Mouse (Mus musculus) MN1 (cell line): ENCODE data around the gene Rims3.

Experiments
- DNase-seq: peaks from one replicate; pipeline ENCODE4 v3.0.0-alpha.2; 2016; ENCODE audit warnings: low spot score

Gene Rims3

GRCm38 (mm10) chr4:120854588-120855319, at the start of gene Rims3:
Gene Rims3 (plus strand): TSS chr4:120854816.
- DNase-seq, result peak; percentile 52

DNA sequence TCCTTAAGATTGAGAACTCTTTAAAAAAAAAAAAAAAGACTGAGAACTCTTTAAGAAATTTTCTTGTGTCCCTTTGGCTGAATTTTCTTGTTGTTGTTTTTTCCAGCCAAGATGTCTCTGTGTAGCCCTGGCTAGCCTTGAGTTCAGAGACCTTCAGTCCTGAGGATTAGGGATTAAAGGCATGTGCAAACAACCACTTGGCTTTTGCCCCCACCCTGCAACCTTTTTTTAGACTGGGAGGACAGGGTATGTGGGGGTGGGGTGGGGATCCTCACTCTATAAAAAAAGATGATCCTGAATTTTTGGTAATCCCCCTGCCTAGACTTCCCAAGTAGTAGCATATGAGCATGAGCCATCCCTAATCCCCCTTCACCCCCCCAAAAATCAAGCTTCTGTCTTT, 48.8 kb upstream of the Rims3 start:
- no peak for DNase-seq

DNA sequence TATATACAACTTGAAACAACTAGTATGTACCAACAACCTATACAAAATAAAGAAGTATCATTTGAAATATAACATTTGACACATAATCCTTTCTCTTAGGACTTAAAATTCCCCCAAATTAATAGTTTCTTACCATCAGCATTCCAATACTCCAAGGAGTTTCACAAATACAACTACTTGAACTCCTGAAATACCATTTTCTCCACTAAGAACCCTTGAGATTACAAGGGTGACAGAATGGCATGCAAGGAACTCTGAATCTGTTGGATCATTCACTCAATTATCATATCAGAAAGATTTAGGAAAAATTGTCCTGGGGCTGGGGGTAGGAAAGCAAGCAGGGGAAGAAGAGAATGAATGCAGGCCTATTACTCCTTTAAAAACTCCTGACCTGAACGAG, 40.9 kb upstream of the Rims3 start:
- no peak for DNase-seq

DNA sequence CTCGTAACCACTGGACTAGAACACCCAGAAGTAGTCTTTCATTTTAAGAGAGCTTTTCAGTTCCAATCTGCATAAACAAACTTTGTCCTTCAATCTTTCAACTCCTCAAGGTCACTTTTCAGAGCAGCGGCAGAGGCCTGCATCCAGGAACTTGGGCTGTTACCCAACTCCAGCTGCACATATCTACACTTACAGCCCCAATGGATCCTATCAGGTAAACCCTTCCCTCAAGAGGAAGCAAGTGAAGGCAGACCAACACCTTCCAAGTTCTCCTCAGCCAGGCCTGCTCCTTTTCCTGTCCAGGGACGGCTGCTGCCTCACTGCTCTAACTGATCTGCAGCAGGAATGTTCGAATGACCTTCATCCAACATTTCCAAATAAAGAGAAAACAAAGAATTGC, 40.4 kb upstream of the Rims3 start:
- no peak for DNase-seq

GRCm38 (mm10) chr4:120815163-120815562, 39.5 kb upstream of the Rims3 start:
- DNase-seq, result no peak

DNA sequence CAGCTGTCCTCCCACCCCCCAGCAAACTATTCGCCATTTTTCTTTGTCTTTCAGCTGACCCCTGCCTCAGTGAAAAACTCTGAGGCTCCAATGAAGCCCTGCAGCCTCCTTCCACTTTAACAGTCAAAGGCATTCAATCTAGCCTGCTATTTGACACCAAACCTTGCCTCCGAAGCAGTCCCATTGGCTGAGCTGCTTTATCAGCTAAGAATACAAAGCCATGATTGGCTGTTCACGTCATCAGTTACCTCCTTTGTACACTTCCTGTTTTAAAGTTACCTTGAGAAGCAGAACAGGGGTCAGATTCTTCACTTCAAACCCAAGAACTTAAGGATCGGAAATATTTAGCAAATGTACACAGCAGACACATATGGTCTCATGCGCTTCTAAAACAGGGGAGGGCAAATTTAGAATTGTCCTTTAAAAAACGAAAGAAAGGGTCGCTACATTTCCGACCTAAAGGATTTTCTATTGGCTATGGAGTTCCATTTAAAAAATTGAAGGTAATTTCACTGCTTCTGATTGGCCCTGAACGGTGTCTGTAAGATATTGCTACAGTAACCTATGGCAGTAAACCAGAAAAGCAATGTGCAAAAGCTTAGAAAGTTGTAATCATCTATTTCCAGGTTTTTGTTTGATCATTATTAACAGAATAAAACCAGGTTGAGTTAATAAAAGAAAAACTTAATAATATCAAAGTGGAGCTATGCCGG, 38.8 kb upstream of the Rims3 start:
- peak; percentile 41 for DNase-seq

GRCm38 (mm10) chr4:120817002-120817774, 37.4 kb upstream of the Rims3 start:
- peak; percentile 56 for DNase-seq

GRCm38 (mm10) chr4:120817951-120818350, 36.7 kb upstream of the Rims3 start:
- no peak for DNase-seq

DNA sequence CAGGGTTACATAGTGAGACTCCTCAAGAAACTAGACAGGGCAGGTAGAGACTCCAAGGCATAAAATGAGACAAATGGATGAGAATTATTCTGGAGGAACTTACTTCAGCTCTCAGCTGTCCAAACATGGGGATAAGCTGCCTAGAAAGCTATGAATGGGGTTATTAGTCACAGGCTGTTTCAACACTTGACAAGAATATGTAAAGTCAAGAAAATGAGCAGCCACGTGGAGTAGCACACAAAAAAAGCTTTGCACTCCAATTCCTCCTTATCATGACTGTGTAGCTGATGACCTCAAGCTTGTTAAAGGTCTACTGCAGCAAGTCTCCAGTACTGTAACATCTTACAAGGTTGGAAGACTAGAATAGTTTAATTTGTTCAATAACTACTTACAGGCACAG, 35.3 kb upstream of the Rims3 start:
- no peak for DNase-seq

DNA sequence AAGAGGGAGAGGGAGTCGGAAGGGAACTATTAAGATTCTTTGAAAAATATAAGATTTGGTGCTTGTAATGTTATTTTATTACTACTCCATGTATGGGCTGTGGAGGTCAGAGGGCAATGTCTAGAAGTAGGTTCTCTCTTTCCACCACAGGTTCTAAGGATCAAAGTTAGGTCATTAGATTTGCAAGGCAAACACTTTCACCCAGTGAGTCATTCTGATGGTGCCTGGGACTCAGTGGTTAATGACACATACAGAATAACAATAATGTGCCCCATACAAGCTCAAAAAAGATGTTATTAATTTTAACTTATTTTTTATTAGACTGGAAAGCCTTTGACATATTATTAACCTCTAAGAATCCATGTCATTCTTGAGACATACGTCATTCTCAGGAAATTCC, 34.7 kb upstream of the Rims3 start:
- DNase-seq, result no peak

DNA sequence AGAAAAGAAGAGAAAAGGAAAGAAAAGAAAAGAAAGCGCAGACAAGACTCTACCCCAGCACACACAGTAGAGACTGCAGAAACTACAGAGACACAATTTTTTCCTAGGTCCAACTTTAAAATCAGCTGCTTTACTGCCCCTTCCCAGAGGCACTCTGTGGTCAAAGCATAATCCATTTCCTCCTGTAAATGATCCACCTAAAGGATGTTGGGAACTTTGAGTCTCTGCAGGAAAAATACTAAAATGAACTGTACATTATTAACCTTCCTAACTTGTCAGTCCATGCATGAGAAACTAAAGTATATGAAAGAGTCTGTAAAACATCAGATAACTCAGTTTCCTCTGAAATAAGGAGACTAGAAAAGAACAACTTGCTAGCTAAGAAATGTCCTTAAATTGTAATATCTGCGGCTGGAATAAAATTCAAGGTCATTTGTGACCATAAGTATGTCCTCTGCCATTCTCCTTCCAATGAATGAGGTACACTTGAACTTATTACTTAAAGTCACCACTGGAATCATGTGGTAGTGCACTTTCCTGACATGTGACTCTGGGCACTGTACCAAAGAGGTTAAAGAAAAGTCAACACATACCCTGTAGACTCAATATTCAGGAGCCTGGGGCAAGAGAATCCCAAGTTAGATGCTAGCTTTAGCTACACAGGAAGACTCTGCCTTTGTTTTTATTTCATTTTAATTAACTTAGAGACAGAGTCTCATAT, 32.3 kb upstream of the Rims3 start:
- no peak for DNase-seq

- peak; percentile 84 for DNase-seq
These were observed 29.5 kb upstream of the Rims3 start for GRCm38 (mm10) chr4:120825100-120825553.

- peak; percentile 97 for DNase-seq
These were observed 28.9 kb upstream of the Rims3 start for GRCm38 (mm10) chr4:120825577-120826326.

- DNase-seq, result no peak
These were observed 28.2 kb upstream of the Rims3 start for GRCm38 (mm10) chr4:120826418-120826817.

- no peak for DNase-seq
These were observed 23.8 kb upstream of the Rims3 start for GRCm38 (mm10) chr4:120830767-120831166.

DNA sequence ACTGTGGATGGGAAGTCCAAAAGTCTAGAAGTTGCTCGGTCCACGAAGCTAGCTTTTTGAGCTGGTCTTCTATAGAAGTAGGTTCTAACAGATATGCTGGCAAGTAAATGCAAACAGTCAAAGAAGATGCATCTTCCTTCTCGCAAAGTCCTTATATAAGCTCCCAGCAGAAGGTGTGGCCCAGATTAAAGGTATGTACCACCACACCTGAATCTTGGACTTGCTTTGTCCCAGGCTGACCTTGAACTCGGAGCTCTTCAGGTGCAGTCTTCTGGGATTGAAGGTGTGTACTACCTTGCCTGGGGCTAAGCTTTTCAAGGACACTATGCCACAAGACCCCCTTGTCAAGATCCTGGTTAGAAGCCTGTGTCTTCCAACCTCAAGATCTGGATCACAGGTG, 23.1 kb upstream of the Rims3 start, which contains the start of gene Nfyc:
Gene Nfyc (minus strand): TSS at position 101 of the 400 bp plus-strand sequence.
- DNase-seq, result no peak

DNA sequence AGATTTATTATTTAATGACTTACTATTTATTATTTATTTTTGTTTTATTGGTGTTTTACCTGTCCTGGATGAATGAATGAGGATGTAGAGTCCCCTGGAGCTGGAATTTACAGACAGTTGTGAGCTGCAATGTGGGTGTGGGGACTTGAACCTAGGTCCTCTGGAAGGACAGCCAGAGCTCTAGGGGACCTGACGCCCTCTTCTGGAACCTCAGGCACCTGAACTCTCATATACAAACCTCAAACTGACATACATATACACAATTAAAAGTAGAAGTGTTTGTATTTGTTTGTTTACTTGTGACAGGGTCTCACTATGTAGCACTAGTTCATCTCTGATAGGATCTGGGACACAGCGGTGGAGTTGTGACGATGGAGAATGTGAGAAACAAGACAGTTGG, 13.3 kb upstream of the Rims3 start:
- DNase-seq, result no peak

DNA sequence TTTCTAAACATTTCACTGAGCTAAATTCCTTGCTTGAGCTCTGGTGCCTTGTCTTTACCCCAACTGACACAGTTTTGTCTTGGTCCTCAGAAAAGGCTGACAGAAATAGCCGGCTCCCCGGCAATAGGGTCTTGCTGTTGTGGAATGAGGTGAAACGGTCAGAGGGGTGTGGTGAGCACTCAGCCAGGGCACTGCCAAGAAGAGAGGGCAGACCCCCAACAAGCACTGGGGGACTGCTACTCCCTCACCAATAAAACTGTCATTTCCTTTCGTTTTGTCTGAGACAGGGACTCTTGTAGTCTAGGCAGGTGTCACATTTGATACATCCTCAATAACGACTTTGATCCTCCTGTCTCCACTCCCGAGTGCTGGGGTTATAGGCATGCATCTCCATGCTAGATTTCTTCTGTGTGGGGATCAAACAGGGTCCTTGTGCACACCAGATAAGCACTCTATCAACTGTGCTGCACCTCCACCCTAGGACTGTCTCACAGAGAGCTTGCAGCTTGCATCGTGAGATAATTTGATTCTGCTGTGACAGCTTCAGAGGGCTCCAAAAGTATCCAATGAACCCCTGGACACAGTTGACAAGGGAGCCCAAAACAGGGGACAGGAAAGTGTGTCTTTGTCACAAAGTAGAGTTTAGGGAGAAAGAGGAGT, 10.1 kb upstream of the Rims3 start:
- DNase-seq, result no peak

GRCm38 (mm10) chr4:120845098-120845497, 9.5 kb upstream of the Rims3 start:
- DNase-seq, result no peak

- DNase-seq, result no peak
These were observed 5.7 kb upstream of the Rims3 start for GRCm38 (mm10) chr4:120848909-120849308.

DNA sequence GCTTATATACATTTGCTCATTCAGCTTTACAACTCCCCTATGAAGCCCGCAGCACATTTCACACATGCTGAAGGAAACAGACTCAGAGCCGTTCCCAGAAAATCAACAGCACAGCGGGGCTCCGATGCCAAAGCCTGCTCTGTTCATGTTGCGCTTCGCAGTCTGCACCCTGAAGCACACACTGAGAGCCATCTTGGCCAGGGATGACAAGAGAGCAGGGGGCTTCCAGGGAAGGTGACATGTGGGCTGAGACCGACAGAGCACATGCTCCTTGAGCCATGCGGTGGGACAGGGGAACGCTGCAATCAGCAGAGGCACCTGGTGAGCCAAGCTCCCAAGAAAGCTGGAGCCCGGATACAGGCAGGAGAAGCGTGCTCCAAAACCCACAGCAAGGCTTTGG, 5.2 kb upstream of the Rims3 start:
- DNase-seq, result no peak
